Mouse (Mus musculus): ENCODE measurements around the gene Fblim1. TPM values are rescaled to one million over a fixed set of nuclear protein-coding genes. Genes with fewer than 3 reads are reported as not detected.

The Fblim1 gene
- polyA plus RNA-seq, 1 experiment from 2014 or later = 55.3 TPM

DNA sequence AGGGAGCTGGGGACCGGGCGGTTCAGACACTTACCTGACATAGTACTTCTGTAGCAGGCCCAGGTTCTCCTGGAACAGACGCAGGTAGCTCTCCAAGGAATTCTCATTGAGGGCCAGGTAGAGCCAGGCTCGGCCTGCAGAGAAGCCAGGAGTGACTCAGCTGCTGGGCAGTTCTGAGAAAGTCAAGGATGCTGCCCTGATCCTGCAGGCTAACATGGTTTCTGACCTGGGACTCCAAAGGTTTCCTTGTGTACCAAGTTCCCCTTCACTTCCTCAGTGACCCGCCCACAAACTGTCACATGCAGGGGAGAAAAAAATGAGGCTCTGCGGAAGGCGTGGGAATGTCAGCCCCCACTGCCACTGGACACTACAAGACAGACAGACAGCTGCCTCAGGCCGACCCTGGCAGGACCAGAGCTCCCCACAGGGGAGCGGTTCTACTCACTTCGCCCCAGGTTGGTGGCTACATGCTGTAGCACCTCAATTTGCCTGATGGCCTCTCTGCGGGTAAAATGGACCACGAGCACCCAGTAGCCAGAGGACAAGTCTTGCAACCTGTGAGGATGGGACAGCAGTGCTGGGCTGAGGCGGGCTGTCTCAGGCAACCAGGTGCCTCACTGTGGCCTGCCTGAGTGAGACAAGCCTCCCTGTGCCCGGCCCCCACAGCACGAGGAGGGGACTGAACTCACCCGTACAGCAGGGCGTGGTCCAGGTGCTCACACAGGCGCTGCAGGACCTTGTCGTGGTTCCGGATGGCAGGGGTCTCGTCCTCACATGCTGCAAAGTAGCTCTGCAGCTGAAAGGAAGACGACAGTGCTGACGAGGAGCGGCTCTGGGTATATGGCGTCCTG, 36.3 kb upstream of the Fblim1 start:
- peaks cover 65% of the 10 kb centered on the region for H3K36me3 ChIP-seq
- WGBS = 79% methylated on average over 25 of the region's 25 CpGs

DNA sequence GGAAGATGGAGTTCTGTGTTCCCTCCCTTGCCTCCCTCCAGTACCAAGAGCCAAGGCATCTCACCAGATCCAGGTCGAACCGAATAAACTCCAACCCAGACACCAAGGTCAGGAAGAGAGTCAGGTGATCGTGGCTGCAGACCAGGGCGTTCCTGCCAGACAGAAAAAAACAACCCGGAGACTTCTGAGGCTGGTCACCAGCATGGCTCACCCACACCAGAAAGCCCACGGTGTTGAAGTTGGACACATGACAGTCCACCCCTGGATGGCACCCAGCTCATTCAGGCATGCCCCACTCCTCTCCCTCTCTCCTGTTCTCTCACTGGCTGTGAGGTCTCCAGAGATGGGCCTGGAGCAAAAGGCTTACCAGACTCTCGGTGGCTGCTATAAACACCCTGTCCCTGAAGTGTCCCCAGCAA, 35.5 kb upstream of the Fblim1 start:
- Histone ChIP-seq H3K27me3 (replicated peaks) (no peaks in the 10 kb centered on the region), H3K4me3 (no peak overlapping the region), H3K4me1 (peaks cover 32% of the 10 kb centered on the region), H3K27ac (replicated peaks) (peak overlapping the region; percentile 96; the same call in 1 of the 2 replicates), H3K36me3 (peaks cover 65% of the 10 kb centered on the region), H3K9ac (no peak overlapping the region), H3K4me2 (no peak overlapping the region), H3K9me3 (no peaks in the 10 kb centered on the region)
- no peak for ATAC-seq (ENCODE audit: extremely low read depth, insufficient number of reproducible peaks, low FRiP score, low TSS enrichment)
- WGBS = 72% methylated on average over 7 of the region's 7 CpGs

More for the DNA sequence above, 36.3 kb upstream of the Fblim1 start:
- Histone ChIP-seq H3K9ac (peak overlapping the region; percentile 71), H3K4me2 (0 out of 2 replicates have a peak overlapping the region, but pooled peaks have one; percentile 49), H3K27me3 (replicated peaks) (no peaks in the 10 kb centered on the region), H3K4me3 (no peak overlapping the region), H3K27ac (replicated peaks) (peak overlapping the region; percentile 96), H3K9me3 (no peaks in the 10 kb centered on the region), H3K4me1 (peaks cover 32% of the 10 kb centered on the region)
- ATAC-seq (ENCODE audit: extremely low read depth, insufficient number of reproducible peaks, low FRiP score, low TSS enrichment) = no peak

DNA sequence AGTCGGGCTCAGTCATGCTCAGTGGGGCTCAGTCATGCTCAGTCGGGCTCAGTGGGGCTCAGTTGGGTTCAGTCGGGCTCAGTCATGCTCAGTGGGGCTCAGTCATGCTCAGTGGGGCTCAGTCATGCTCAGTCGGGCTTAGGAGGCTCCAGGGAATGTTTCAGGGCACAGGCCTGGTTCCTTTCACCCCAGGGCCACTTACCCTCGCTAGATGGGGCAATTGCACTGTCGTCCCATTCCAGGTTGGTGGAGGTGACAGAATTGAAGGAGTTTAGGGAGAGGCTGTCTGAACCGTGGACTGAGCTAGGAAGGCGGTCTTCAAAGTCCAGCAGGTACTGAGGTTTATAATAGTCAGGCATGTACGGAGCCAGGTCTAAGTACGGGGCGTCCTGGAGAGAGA, 33.6 kb upstream of the Fblim1 start:
- WGBS = 71% methylated on average over 11 of the region's 11 CpGs
- ATAC-seq (ENCODE audit: extremely low read depth, insufficient number of reproducible peaks, low FRiP score, low TSS enrichment) = no peak
- Histone ChIP-seq H3K4me3 (no peak overlapping the region), H3K36me3 (peaks cover 80% of the 10 kb centered on the region), H3K27ac (replicated peaks) (no peak overlapping the region), H3K9me3 (no peaks in the 10 kb centered on the region), H3K4me1 (peaks cover 34% of the 10 kb centered on the region), H3K9ac (no peak overlapping the region), H3K27me3 (replicated peaks) (no peaks in the 10 kb centered on the region), H3K4me2 (no peak overlapping the region)

DNA sequence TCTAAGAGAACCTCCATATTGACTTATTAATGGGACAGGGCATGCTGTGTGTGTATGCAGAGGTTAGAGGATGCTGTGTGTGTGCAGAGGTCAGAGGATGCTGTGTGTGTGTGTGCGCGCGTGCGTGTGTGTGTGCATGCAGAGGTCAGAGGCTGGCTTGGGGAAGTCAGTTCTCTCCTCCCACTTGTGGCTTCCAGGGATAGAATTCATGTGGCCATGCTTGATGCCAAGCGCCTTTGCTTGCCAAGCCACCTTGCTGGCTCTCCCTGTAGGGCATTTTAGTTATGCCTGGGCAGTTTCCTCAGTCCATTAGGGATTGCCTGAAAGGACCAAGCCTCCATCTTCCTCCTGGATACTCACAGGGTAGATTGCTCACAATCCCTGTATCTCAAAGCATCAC, 30.8 kb upstream of the Fblim1 start:
- Histone ChIP-seq H3K36me3 (peaks cover 97% of the 10 kb centered on the region), H3K9ac (no peak overlapping the region), H3K4me2 (no peak overlapping the region), H3K9me3 (no peaks in the 10 kb centered on the region), H3K4me1 (peaks cover 9% of the 10 kb centered on the region), H3K27ac (replicated peaks) (no peak overlapping the region), H3K4me3 (no peak overlapping the region), H3K27me3 (replicated peaks) (no peaks in the 10 kb centered on the region)
- ATAC-seq (ENCODE audit: extremely low read depth, insufficient number of reproducible peaks, low FRiP score, low TSS enrichment) = no peak
- WGBS = 92% methylated on average over 5 of the region's 5 CpGs

DNA sequence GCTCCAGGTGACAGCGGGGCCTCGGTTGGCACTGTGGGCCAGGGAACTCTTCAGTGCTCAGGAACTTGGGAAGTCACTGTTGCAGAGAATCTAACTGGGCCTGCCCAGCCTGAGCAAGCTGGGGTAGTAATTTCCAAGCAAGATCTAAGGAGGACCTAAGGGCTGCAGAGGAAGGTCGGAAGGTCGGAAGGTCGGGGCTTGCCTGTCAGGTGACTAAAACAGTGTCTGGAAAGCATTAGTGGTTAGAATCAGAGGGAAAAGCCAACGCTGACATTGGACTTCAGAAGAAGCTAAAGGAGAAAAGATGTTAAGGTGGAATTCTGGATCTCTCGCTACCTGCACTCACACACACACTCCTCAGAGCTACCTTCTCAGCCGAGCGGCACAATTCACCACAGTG, 30.1 kb upstream of the Fblim1 start:
- no peaks in the 10 kb centered on the region for H3K27me3 ChIP-seq (replicated peaks)
- peaks cover 5% of the 10 kb centered on the region; the same call in 1 of the 2 replicates for H3K4me1 ChIP-seq
- H3K4me3 ChIP-seq = no peak overlapping the region
- 78% methylated on average over 9 of the region's 9 CpGs for WGBS
- H3K9ac ChIP-seq = no peak overlapping the region
- H3K9me3 ChIP-seq = no peaks in the 10 kb centered on the region
- H3K4me2 ChIP-seq = no peak overlapping the region
- no peak for ATAC-seq (ENCODE audit: extremely low read depth, insufficient number of reproducible peaks, low FRiP score, low TSS enrichment)
- peaks cover 97% of the 10 kb centered on the region for H3K36me3 ChIP-seq
- H3K27ac ChIP-seq (replicated peaks) = no peak overlapping the region

DNA sequence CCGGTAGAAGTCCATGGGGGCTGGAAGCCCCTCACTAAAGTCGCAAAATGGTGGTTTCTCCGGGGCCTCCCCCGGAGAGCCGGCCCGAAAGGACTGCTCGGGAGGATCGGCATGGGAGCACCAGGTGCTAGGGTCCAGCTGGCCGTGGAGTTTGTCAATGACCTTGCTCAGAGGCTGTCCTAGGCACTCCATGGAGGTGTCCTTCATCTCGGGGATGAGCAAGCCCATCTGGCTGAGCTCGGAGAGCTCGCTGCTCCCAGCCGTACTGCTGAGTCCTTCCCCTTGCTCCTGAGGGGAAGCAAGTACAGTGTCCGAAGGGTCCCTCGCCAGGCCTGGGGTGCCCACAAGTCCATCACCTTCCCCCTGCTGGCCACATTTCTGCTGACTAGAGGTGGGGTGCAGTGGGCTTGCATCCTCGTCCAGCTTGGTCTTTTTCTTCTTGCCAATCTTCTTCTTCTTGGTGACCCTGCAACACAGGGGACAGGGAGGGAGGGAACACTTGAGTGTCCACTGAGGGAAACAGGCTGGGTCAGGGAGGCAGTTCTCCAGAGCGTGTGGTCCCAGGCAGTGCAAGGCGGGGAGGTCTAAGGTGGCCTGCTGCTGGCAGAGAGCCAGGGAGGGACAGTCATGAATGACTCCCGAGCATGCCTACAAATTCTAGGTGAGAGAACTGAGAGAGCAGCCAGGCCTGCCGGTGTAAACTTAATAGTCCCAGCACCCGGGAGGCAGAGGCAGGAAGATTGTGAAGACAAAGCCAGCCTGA, 26.4 kb upstream of the Fblim1 start:
- 82% methylated on average over 21 of the region's 21 CpGs for WGBS
- Histone ChIP-seq H3K27me3 (replicated peaks) (no peaks in the 10 kb centered on the region), H3K9me3 (no peaks in the 10 kb centered on the region), H3K36me3 (peaks cover 99% of the 10 kb centered on the region), H3K4me3 (no peak overlapping the region), H3K27ac (replicated peaks) (no peak overlapping the region), H3K4me1 (peaks cover 15% of the 10 kb centered on the region), H3K9ac (no peak overlapping the region), H3K4me2 (no peak overlapping the region)
- no peak for ATAC-seq (ENCODE audit: extremely low read depth, insufficient number of reproducible peaks, low FRiP score, low TSS enrichment)

DNA sequence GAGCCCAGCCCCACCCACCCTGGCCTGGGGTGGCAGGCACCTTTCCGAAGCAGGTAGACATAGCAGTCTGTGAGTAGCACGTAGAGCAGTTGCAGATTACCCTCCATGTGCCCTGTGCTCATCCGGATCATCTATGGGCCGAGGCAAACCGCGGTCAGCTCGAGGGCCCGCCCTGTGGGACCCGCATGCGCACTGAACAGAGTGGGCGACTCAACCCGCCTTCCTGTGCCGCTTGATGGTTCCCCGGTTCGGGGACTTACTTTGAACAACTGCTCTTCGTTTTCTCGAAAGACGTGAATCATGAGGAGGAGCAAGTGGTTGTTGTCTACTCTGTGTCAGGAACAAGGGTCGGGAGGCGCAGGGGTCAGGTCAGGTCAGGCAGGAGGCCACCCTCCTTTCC, 25.4 kb upstream of the Fblim1 start:
- WGBS = 91% methylated on average over 20 of the region's 20 CpGs
- ATAC-seq (ENCODE audit: extremely low read depth, insufficient number of reproducible peaks, low FRiP score, low TSS enrichment) = no peak
- no peaks in the 10 kb centered on the region for H3K9me3 ChIP-seq
- peaks cover 99% of the 10 kb centered on the region for H3K36me3 ChIP-seq
- H3K9ac ChIP-seq = no peak overlapping the region
- H3K4me3 ChIP-seq = no peak overlapping the region
- H3K27me3 ChIP-seq (replicated peaks) = no peaks in the 10 kb centered on the region
- H3K4me2 ChIP-seq = no peak overlapping the region
- peaks cover 15% of the 10 kb centered on the region for H3K4me1 ChIP-seq
- H3K27ac ChIP-seq (replicated peaks) = no peak overlapping the region

DNA sequence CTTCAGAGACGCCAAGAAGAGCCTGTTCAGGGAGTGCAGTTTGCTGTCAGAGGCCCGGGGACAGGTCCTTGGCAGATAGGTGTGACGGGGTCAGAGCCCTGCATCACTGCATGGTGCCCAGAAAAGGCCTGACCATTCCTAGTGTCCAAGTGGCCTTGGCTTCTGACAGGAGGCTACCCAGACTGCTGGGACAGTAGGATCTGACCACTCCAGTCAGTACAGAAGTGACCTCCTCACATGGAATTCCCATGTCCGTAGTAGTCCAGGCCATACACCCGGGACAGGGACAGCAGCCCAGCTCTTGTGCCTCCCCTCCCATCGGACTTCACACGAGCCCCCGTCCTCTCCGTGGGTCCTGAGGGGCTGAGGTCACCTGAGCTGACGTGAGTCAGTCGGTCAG, 24.1 kb upstream of the Fblim1 start:
- Histone ChIP-seq H3K9ac (no peak overlapping the region), H3K9me3 (no peaks in the 10 kb centered on the region), H3K27ac (replicated peaks) (no peak overlapping the region), H3K36me3 (peaks cover 99% of the 10 kb centered on the region), H3K4me2 (no peak overlapping the region), H3K4me3 (no peak overlapping the region), H3K27me3 (replicated peaks) (no peaks in the 10 kb centered on the region), H3K4me1 (peaks cover 15% of the 10 kb centered on the region)
- ATAC-seq (ENCODE audit: extremely low read depth, insufficient number of reproducible peaks, low FRiP score, low TSS enrichment) = no peak
- WGBS = 86% methylated on average over 11 of the region's 11 CpGs

DNA sequence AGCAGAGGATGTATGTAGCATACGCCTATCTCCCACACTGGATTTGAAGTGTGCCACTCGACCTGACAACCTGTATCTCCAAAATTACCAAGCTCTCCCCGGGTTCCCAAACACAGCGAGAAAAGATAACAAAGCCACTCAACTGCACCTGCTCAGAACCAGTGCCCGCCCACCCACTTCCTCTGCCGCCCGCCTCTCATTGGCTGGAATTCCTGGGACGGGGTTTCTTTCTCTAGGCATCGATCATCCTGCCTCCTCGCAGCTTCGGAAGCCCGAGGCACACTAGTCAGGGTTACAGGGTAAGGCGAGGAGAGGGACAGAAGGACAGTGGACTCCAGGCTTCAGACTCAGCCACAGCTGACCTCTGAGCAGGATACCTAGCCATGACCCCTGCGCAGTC, 22.8 kb upstream of the Fblim1 start:
- Histone ChIP-seq H3K9me3 (no peaks in the 10 kb centered on the region), H3K27me3 (replicated peaks) (no peaks in the 10 kb centered on the region), H3K27ac (replicated peaks) (no peak overlapping the region), H3K9ac (no peak overlapping the region; the same call in 1 of the 2 replicates), H3K4me1 (peaks cover 18% of the 10 kb centered on the region), H3K4me3 (no peak overlapping the region), H3K36me3 (peaks cover 97% of the 10 kb centered on the region), H3K4me2 (no peak overlapping the region)
- ATAC-seq (ENCODE audit: extremely low read depth, insufficient number of reproducible peaks, low FRiP score, low TSS enrichment) = no peak
- 68% methylated on average over 14 of the region's 14 CpGs for WGBS

DNA sequence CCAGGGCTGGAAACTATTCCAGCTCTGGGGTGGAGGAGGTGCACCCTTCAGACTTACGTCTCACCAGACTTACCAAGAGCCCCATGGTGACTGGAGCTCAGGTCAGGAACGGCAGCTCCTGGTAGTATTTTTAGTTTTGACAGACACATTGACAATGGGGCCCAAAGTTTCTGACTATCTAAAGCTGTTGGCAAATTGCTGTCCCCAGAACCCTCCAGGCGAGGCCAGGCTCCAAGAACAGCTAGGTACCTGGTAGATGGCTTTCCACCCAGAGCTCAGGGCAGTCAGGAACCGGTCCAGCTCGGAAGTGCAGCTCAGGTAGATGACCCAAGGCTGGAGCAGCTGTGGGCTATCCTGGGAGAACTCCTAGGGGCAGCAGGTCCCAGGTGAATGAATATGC, 21.6 kb upstream of the Fblim1 start:
- Histone ChIP-seq H3K36me3 (peaks cover 86% of the 10 kb centered on the region), H3K4me3 (no peak overlapping the region), H3K4me2 (no peak overlapping the region), H3K9me3 (no peaks in the 10 kb centered on the region), H3K27ac (replicated peaks) (peak overlapping the region; percentile 32; the same call in 1 of the 2 replicates), H3K4me1 (peaks cover 25% of the 10 kb centered on the region), H3K27me3 (replicated peaks) (no peaks in the 10 kb centered on the region), H3K9ac (no peak overlapping the region)
- ATAC-seq (ENCODE audit: extremely low read depth, insufficient number of reproducible peaks, low FRiP score, low TSS enrichment) = no peak
- 60% methylated on average over 5 of the region's 5 CpGs for WGBS

DNA sequence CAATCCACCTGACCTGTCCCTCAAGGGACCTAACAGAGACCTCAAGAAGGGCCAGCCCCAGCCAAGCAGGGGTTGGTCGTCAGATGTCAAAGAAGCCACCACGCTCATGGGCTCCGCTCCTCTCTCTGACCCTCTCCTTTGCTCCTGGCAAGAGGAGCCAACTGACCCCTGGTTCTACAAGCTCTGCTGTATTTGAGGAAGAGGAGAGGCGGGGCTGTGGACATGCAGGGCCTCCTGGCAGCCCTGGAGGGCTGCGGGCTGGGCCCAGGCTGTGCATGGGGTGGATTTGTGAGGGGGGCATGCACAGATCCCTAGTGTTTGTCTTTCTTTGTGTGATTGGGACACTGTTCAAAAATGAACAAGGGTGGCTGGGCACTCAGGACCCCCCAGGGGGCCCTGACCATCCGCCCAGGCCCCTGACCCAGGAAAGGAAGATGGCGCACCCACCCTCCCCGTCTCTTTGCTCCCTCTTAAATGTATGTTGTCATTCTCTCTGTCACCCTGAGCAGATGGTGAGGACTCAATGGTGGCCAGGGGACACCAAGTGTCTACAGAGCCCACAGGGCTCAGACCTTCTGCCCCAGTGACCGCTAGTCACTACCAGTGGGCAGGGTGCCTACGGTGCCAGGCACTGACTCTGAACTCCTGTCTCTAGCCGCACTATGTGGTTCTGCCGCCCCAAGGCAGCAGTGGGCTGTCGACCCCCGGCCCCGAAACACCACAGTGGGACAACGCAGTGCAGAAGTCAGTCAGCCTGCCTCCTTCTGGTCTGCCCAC, 20.1 kb upstream of the Fblim1 start:
- no peak overlapping the region for H3K9ac ChIP-seq
- no peaks in the 10 kb centered on the region for H3K9me3 ChIP-seq
- no peak overlapping the region for H3K4me3 ChIP-seq
- no peaks in the 10 kb centered on the region for H3K27me3 ChIP-seq (replicated peaks)
- H3K4me2 ChIP-seq = no peak overlapping the region
- WGBS = 85% methylated on average over 16 of the region's 16 CpGs
- no peak overlapping the region for H3K27ac ChIP-seq (replicated peaks)
- ATAC-seq (ENCODE audit: extremely low read depth, insufficient number of reproducible peaks, low FRiP score, low TSS enrichment) = no peak
- peaks cover 71% of the 10 kb centered on the region for H3K36me3 ChIP-seq
- peaks cover 25% of the 10 kb centered on the region for H3K4me1 ChIP-seq

Data from heart, embryonic 13.5 days (tissue).